Mouse (Mus musculus) left cerebral cortex, postnatal 36 days (tissue): ENCODE measurements around the gene Gm17482. TPM values are rescaled to one million over a fixed set of nuclear protein-coding genes. Genes with fewer than 3 reads are reported as not detected.
"Not testable (repeated sequence)": the region's sequence is repeated elsewhere in the genome, so short reads cannot be mapped to it uniquely, and the experiment has no call there.

Source experiments
- DNase-seq, 2 experiments: peaks; one replicate each; pipeline ENCODE4 v3.0.0; 2021 to 2022; ENCODE audit warnings: low spot score in 2 of 2, mixed read lengths in 1 of 2
- intact Hi-C: fragments of 180-260 bp; cut with DNase I; formaldehyde crosslinking; loops from one replicate; pipeline ENCODE4 v1.15.1; 2025
- total RNA-seq, 2 experiments: library from RNA; stranded (reverse); gene quantifications; 2 replicates each; pipeline ENCODE4 v1.2.3; 2021

The Gm17482 gene
- total RNA-seq, result not detected

DNA sequence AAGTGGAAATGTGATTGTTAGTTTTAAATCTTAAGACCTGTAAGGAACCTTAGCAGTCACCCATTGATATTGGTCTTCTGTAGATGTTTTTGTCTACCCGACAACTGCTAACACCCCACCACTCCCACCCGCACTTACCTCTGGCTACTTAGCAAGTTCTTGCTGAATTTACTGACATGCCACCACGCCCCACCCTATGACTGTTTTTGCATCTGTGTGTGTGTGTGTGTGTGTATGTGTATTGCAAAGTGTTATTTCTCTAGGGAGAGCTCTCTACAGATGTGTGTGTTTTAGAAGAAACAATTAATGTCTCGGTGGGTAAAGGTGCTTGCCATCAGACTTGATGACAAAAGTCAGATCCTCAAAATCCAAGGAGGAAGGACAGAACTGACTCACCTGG is at the start of gene Gm17482:
Gene Gm17482, plus strand, starts transcription at position 301 of the 400 bp plus-strand sequence.
- intact Hi-C loops, result loop anchor here (2.0 to 10.0 kb wide), 2 partner anchors 92 to 312 kb away; partner anchors contain the start of gene Syn2
- DNase-seq, result no peak

DNA sequence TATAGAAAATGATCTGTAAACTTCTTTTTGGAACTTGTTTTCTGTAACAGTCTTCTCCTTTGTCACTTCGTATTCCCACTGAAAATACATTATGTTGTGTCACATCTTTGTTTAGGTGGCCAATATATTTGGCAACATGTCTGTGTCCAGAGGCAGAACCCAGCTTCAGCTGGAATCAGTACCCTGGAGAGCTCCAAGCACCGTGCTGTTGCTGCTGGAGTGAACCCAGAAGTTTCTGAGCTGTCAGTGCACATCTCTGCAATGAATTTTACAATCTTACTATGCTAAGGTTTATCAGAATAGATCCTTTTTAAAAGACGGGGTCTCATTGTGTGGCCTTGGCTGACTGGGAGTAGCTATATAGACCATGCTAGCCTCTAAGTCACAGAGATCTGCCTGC is 48.3 kb upstream of the Gm17482 start:
- intact Hi-C loops, result no loop called here
- DNase-seq, result no peak

DNA sequence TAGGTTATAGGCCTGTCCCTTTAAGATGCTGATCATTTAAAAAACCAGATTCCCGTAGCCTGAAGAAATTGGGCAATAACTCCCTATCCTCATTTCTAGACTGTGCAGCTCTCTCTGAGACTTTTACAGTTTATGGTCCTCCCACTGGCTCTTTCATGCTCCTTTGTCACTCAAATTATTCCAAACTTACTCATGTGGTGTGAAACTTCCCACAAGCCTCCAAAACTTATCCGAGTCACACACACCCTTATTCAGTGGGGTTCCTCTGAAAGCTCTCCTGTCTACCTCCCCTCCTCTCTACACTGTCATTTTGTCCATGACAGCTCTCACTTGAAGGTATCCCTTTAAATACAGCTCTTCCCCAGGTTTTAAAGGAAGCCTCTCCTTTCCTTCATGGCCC is 46.0 kb upstream of the Gm17482 start:
- DNase-seq, result no peak
- intact Hi-C loops, result no loop called here

DNA sequence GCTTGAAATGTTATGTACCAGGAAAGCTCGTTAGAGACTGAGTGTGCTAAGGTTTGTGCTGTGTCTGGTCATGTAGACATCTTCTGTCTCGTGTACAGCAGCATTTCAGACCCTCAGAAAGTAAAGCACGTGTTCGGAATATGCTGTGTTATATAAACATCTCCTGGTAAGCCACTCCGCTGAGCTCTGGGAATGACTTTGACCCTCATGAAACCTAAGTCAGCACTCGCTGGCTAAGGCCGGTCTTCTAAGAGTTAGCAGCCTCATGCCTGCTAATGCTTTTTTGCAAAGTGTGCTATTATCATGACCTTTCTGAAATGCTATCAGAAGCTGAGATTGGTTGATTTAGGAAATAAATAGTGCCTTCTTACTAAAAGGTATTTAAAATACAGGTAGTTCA is 36.0 kb upstream of the Gm17482 start:
- no peak for DNase-seq
- intact Hi-C loops, result no loop called here

DNA sequence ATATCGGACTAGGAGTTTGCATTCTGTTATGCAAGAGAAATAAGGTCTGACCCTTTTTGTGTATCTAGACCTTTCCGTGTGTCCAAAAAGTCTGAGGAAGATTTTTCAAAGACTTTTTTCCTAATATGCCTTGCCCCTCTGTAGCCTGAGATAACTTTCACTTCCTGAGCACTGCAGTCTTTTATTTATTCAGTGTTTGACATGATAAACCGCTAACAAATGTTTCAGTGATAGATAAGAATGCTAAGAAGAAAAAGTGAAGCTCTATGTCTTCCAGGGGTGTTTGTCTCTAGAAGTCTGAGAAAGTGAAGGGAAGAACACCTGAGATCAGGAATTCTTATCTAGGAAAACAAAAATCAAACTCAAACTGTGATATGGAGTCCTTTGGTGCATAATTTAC is 26.4 kb upstream of the Gm17482 start:
- intact Hi-C loops, result no loop called here
- no peak for DNase-seq

DNA sequence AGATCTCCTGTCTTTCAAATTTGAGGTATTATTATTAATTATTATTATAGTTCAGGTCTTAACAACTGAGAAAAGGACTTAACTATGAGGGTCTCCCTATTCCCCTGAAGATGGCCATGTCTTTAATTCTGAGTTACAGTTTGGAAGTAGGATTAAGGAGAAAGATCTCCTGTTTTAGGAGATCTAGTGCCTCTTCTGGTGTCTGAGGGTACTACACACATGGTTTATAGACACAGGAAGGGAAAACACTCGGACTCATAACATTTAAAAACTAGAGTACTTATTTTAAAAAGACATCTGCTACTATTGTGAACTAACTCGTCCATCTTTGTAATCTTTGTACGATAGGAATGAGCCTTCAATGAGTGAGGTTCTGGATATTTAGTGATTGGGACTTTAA is 24.1 kb upstream of the Gm17482 start:
- intact Hi-C loops, result no loop called here

DNA sequence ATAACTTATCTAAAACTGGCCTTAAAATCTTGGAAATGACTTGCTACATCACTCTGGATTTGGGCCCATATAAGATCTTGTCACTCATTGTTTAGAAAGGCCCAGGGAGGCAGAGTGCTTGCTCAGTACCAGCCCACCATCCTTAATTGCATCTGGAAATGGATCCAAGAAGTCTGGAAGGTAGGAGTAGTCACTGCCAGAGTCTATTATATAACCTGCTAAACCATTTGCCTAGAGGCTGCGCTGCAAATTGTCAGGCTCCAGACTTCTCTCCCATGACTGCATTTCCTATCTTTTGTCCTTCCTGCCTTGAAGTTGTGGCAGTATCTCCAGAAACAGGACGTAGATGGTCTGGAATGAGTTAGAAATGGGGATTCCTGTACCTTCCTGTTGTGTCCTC is 17.0 kb upstream of the Gm17482 start:
- peak in 1 of 2 experiments; percentile 47 for DNase-seq
- intact Hi-C loops, result no loop called here

More for the DNA sequence above, 24.1 kb upstream of the Gm17482 start:
- DNase-seq, result no peak

DNA sequence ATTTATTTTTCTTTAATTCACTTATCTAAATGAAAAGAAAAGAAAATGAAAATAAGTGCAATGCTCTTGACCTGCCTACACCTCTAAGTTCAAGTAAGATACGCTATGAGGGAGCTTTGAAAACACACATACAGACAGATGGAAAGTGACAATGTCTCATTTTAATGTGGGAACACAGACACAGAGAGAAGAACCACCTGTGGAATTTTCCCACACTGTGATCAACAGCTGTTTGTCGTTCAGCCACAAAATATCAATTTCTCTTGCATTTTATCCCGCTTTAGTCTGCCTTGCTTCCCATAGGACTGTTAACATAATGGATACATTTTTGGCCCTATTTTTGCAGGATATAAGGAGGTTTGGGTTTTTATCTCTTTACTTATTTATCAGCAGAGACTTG is 16.3 kb upstream of the Gm17482 start:
- DNase-seq, result no peak
- intact Hi-C loops, result no loop called here

DNA sequence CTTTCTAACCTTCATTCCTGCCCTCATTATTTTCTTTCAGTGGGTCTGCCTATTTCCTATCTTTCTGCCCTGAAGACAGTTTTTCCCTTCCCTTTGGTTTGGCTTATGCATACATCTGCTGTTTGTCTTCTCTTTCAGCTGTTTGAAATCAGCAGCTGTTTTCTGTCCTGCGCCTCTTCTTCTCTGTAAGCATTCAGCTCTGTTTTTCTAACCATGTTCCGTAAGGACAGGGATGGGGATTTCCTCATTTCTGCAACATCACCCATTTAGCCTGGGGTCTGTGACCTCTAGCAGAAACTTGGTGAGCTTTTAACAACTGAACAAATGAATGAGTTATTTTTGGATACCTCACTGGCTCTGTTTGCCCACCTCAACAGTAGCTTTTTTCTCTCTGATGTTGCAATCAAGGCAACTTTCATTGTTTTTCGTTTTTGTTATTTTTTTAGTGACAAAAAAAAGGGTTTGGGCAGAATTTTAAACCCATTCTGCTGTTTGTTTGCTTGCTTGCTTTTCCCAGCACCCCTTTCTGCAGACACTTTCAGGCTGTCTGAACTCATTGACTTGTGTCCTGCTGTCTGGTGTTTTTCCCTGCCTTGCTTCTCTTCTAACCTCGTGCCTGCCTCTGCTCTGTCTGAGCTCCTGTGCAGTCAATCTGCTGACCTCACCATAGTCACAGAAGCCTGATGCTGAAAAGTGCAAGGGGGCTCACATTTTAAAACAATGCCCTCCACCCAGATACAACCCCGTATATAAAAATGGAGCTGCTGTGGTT is 14.8 kb upstream of the Gm17482 start:
- intact Hi-C loops, result no loop called here
- no peak for DNase-seq

DNA sequence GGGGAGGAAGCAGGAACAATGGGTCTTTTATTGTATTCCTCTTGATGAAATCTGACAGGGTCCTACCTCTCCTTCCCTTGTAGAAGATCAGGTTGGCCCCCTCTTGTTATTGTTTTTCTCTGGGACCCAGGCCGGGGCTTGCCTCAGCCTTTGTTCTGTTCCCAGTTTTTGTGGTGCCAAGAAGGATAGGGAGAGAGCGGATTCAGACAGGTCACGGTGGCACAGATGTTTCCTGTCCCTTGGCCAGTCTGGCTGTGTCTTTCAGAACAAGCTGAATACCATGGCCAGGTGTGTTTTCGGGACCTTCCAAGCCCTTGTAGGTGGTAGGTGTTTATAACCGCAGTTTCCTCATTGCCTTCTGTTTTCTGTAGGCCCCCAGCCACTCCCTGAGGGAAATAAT is 14.0 kb upstream of the Gm17482 start:
- no peak for DNase-seq
- intact Hi-C loops, result no loop called here

DNA sequence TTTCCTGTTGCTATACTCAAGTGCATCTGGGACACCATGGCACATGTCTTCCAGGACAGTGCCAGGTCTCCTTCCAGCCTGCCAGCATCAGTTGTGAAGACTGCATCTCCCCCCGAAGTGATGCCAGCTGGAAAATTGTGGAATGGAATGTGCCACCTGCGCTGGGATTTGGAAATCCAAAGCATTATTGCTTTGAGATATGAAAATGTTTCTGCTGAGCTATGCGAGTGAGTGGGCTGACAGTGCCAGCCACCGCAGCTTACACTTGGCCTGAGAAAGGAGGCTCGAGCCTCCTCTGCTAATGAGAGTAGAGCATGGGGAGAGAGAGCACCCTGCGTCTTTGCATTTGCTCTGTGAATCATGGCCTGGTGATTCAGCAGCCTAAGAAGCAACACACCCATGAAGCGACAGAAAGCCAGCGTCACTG is 5.9 kb upstream of the Gm17482 start:
- intact Hi-C loops, result loop anchor here (10.0 kb wide), 1 partner anchor 86 kb away; the partner anchor contains the start of gene Syn2
- peak; percentile 59 to 66 for DNase-seq

DNA sequence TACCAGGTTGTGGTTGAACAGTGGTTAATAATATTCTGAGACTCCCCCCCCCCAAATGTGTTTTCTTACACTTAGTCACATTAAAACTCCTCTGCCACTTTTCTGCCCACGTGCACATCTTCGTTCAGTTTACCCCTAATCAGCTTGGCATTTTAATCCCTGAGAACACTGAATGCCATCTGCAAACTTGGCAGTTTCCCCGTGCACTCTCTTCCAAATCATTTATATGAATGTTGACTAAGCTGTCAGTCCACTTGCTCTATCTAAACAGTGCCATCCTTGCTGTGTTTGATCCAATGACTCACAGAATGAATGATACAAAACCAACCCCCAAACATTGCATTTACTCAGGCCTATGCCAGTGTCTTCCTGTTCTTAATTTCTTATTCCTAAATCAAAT is 1.6 kb upstream of the Gm17482 start:
- DNase-seq, result no peak
- intact Hi-C loops, result loop anchor here (10.0 kb wide), 1 partner anchor 91 kb away; the partner anchor contains the start of gene Syn2

DNA sequence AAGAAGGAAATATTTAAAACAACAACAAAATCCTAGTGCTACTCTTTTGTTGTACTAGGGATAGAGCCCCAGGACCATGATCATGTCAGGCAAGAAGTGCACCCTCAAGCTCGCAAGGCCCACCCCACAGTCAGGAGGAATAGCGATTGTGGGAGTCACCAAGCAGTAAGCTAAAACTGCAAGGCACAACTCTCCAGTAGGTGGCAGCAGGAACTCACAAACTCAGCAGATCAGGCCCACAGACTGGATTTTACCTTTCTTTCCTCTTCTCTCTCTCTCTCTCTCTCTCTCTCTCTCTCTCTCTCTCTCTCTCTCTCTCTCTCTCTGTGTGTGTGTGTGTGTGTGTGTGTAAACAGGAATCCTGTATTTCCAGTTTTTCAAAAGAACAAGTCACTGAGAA is 386 bp downstream of the Gm17482 start:
- intact Hi-C loops, result loop anchor here (2.0 to 10.0 kb wide), 2 partner anchors 93 to 311 kb away; partner anchors contain the start of gene Syn2
- DNase-seq, result peak; percentile 62 to 81

DNA sequence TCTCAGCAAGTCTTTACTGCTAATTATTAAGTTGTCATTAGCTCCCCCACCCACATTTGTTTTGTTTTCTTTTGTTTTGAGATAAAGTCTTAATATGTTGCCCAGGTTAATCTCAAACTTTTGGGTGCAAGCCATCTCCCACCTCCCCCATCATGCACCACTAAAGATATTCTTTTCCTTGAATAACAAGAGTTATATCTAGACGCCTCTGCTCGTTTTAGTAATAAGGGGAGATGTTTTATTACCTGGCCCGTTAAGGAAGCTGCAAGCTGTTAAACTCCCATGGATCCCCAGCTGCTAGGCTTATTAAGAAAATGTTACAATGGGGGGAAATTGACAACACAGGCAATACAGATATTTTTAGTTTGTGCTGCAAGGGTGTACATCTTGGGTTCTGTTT is 3.4 kb downstream of the Gm17482 start:
- no peak for DNase-seq
- intact Hi-C loops, result loop anchor here (10.0 kb wide), 1 partner anchor 186 kb away; no protein-coding TSS in a partner anchor

DNA sequence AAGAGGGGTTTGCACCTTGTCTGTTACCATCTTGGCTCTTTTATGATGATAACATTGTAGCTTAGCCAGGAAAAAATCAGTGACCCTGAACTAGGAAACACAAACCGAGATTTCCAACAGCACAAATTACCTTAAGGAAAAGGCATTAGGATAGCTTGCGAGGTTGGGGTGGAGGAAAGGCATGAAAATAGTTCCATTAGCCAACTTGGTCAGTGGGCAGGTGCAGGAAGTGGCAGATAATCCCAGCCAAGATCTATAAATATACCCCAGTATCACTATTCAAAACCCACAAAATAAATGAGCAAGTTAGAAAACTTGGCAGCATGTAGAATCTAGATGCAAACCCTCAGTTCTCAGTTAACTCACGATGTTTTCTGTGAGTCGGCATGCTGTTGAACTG is 4.7 kb downstream of the Gm17482 start:
- no peak for DNase-seq
- intact Hi-C loops, result loop anchor here (10.0 kb wide), 1 partner anchor 187 kb away; no protein-coding TSS in a partner anchor

DNA sequence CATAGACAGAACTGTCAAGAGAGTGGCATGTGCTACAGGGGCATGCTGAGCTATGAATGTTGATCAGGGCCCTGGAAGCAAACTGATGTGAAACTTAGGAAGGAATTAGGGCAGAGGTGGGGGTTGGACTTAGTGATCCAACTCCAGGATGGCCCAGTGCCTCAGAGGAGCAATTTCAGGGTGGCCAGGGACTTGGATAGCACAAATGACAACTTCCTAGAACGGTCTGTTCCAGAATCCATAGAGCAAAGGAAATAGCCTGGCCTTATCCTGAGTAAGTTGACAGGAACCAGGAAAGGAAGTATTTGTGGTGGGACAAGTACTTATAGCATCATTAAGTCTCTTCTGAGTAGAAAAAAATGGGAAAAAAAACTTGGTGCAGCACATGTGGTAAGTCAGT is 5.4 kb downstream of the Gm17482 start:
- no peak for DNase-seq
- intact Hi-C loops, result loop anchor here (10.0 kb wide), 1 partner anchor 188 kb away; no protein-coding TSS in a partner anchor

DNA sequence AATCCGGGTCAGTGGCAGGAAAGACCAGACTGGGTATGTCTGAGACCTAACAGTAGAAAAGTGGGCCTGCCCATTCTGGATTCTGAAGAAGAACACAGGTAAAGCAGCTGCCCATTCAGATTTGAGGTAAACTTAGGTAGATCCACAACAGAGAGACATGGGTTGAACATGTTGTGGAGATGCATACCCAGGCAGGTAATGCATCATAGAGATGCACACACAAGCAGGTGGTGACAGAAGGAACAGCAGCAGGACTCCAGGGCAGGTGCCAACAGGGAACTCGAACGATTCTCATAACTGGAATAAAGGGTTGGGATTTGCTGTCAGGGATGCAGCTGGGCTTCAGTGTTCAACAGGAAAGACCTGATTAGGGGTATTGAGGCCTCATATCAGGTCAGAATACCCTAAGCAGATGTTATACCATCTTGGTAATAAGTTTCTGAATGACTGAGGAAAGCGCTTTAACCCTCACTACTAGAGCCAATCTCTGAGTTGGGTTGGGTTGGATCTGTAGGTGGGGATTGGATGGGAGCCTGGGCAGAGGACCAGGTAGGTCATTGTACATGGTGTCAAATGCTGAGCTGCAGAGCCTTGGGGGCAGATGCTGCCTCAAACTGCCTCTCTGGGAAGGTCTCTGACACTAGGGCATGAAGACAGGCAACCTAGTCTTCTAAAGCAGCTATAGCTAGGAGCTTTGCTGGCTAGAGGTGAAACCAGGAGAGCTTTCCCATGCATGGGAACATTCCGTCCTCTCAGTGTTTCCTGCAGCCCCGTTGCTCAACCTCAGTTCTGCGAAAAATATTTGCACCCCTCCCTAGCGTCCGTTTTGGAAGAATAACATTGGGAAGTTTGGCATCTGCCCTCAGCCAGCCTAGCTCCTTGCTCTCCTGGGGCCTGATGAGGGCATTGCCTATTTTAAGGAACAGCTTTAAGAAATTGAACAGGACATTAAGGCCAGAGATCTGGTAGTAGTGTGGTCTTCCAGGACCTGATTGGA is 11.2 kb downstream of the Gm17482 start:
- DNase-seq, result no peak
- intact Hi-C loops, result loop anchor here (10.0 kb wide), 1 partner anchor 194 kb away; no protein-coding TSS in a partner anchor

DNA sequence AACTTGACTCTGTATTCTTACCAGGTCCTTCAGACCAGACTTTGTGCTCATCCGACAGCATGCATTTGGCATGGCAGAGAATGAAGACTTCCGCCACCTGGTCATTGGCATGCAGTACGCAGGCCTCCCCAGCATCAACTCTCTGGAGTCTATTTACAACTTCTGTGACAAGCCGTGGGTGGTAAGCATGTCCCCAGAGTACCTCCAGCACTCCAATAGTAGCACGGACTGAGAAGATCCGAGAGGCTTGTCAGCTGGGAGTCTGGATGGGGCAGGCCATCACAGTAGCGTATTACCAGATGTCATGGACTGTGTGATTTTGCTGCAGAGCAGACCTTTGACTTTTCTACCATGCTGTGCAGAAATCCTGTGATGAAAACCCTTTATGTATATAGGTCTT is 12.2 kb downstream of the Gm17482 start:
- intact Hi-C loops, result loop anchor here (10.0 kb wide), 1 partner anchor 195 kb away; no protein-coding TSS in a partner anchor
- no peak for DNase-seq

DNA sequence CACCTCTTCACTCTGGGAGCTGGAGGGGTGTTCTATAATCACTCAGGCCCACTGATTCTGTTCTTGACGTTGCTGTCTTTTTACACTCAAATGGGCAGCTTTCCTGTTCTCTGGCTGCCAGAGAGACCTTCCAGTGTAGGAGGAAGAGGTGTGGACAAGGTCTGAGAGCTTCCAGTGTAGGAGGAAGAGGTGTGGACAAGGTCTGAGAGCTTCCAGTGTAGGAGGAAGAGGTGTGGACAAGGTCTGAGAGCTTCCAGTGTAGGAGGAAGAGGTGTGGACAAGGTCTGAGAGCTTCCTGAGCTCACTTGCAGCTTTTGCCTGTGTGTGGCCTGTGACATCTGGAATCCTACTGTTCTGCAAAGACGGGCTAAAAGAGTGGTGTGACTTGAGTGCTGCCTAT is 13.3 kb downstream of the Gm17482 start:
- DNase-seq, intact Hi-C loops: not testable (repeated sequence)

DNA sequence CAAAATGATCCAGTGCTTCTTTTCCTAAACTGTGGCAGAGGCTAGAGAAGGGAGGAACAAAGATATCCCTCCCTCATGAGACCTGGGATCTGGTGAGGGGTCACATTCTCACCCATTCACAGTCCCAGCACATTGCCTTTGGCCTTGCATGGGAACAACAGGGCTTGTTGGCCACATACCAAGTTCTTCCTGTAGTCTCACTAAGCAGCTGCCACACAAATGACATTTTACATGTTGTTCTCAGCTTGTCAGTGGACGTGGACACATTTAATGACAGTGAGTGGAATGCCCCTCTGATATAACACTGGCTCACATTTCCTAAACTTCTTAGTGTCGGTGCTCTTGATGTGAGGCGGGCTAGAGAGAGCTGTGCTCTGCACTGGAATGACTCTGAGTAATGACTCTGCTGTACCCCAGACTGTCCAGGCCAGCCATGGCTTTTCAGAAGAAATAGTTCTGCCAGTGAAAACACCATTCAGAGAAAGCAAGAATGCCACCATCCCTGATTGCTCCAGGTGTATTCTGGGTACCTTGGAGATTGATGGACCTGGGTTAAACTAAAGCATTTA is 14.1 kb downstream of the Gm17482 start:
- intact Hi-C loops, result no loop called here
- no peak for DNase-seq
